Mouse (Mus musculus) monocyte, adult 5-6 weeks (primary cell): ENCODE measurements around the gene Hcls1. TPM values are rescaled to one million over a fixed set of nuclear protein-coding genes. Genes with fewer than 3 reads are reported as not detected.
A peak's percentile ranks its signal among the peaks of the same experiment; 100 is the strongest.

ENCODE experiments used
- ATAC-seq: fragments of 153-309, 156-312 bp; replicated peaks from 2 replicates; pipeline ENCODE4 v1.8.0; 2017; ENCODE audit warnings: mild to moderate bottlenecking; ENCODE audit not compliant: low TSS enrichment, insufficient number of reproducible peaks, severe bottlenecking, poor library complexity, low FRiP score
- total RNA-seq: library from RNA; stranded (forward); fragments of 200-1000, 200-491, 200-594 nt; gene quantifications from 3 replicates; pipeline ENCODE4 v1.2.3, GENCODE M21; 2017

Hcls1 gene
- 630 to 720 TPM (median 692 TPM) in 3 replicates for total RNA-seq

- ATAC-seq: peak; percentile 65
These were observed at the start of gene Hcls1 for GRCm38 (mm10) chr16:36934841-36935620. Gene Hcls1, plus strand, starts transcription at chr16:36934983.

- ATAC-seq: no peak
These were observed 48.9 kb upstream of the Hcls1 start for GRCm38 (mm10) chr16:36885912-36886311.

- no peak for ATAC-seq
These were observed 47.2 kb upstream of the Hcls1 start for GRCm38 (mm10) chr16:36887546-36887945.

GRCm38 (mm10) chr16:36890559-36890958 lies 44.2 kb upstream of the Hcls1 start:
- ATAC-seq: no peak

- no peak for ATAC-seq
These were observed 43.4 kb upstream of the Hcls1 start for GRCm38 (mm10) chr16:36891415-36891814.

- ATAC-seq: no peak
These were observed 41.5 kb upstream of the Hcls1 start for GRCm38 (mm10) chr16:36893317-36893716.

- no peak for ATAC-seq
These were observed 38.1 kb upstream of the Hcls1 start for GRCm38 (mm10) chr16:36896712-36897111.

- ATAC-seq: no peak
These were observed 31.6 kb upstream of the Hcls1 start for GRCm38 (mm10) chr16:36903156-36903555.

- ATAC-seq: no peak
These were observed 22.9 kb upstream of the Hcls1 start for GRCm38 (mm10) chr16:36911909-36912308.

- no peak for ATAC-seq
These were observed 22.5 kb upstream of the Hcls1 start for GRCm38 (mm10) chr16:36912311-36912710.

- no peak for ATAC-seq
These were observed 20.6 kb upstream of the Hcls1 start for GRCm38 (mm10) chr16:36914195-36914594.

GRCm38 (mm10) chr16:36918505-36918904 lies 16.3 kb upstream of the Hcls1 start:
- no peak for ATAC-seq

- no peak for ATAC-seq
These were observed 14.4 kb upstream of the Hcls1 start for GRCm38 (mm10) chr16:36920410-36920809.

- no peak for ATAC-seq
These were observed 13.6 kb upstream of the Hcls1 start for GRCm38 (mm10) chr16:36921067-36921613.

- ATAC-seq: no peak
These were observed 12.8 kb upstream of the Hcls1 start for GRCm38 (mm10) chr16:36921980-36922379.

GRCm38 (mm10) chr16:36924312-36924711 lies 10.5 kb upstream of the Hcls1 start:
- no peak for ATAC-seq

GRCm38 (mm10) chr16:36925351-36925750 lies 9.4 kb upstream of the Hcls1 start:
- ATAC-seq: no peak

- ATAC-seq: no peak
These were observed 9.0 kb upstream of the Hcls1 start for GRCm38 (mm10) chr16:36925797-36926196.

- ATAC-seq: no peak
These were observed 8.0 kb upstream of the Hcls1 start for GRCm38 (mm10) chr16:36926514-36927447.
